Mouse (Mus musculus): ENCODE data around the gene Bmyc.
"Not testable (repeated sequence)": the region's sequence is repeated elsewhere in the genome, so short reads cannot be mapped to it uniquely, and the experiment has no call there.

Bmyc gene

GRCm38 (mm10) chr2:25706643-25707481 is at the start of gene Bmyc:
TSS of gene Bmyc (plus strand) at chr2:25706739.
- in situ Hi-C loops (cut with MboI), result no loop called here

GRCm38 (mm10) chr2:25657246-25657645 is 49.3 kb upstream of the Bmyc start:
- in situ Hi-C loops (cut with MboI), result no loop called here

- in situ Hi-C loops (cut with MboI), result no loop called here
Measured at GRCm38 (mm10) chr2:25657652-25658051, 48.9 kb upstream of the Bmyc start, which contains the start of gene Lcn5. TSS of gene Lcn5 (plus strand) at chr2:25657952.

- in situ Hi-C loops (cut with MboI), result no loop called here
Measured at GRCm38 (mm10) chr2:25660279-25660678, 46.3 kb upstream of the Bmyc start.

- in situ Hi-C loops (cut with MboI), result no loop called here
Measured at GRCm38 (mm10) chr2:25661245-25661970, 45.1 kb upstream of the Bmyc start.

GRCm38 (mm10) chr2:25663511-25663910 is 43.0 kb upstream of the Bmyc start:
- in situ Hi-C loops (cut with MboI), result no loop called here

- in situ Hi-C loops (cut with MboI), result no loop called here
Measured at GRCm38 (mm10) chr2:25664125-25664524, 42.4 kb upstream of the Bmyc start.

- in situ Hi-C loops (cut with MboI), result no loop called here
Measured at GRCm38 (mm10) chr2:25666516-25666915, 40.0 kb upstream of the Bmyc start.

- in situ Hi-C loops (cut with MboI), result no loop called here
Measured at GRCm38 (mm10) chr2:25676486-25676885, 30.1 kb upstream of the Bmyc start, which contains the start of gene Lcn6. TSS of gene Lcn6 (plus strand) at chr2:25676786.

- in situ Hi-C loops (cut with MboI), result no loop called here
Measured at GRCm38 (mm10) chr2:25679559-25679958, 27.0 kb upstream of the Bmyc start.

GRCm38 (mm10) chr2:25682426-25682825 is 24.1 kb upstream of the Bmyc start, which contains the start of gene Lcn10:
TSS of gene Lcn10 (plus strand) at chr2:25682726.
- in situ Hi-C loops (cut with MboI), result no loop called here

- in situ Hi-C loops (cut with MboI), result no loop called here
Measured at GRCm38 (mm10) chr2:25686941-25687340, 19.6 kb upstream of the Bmyc start.

- in situ Hi-C loops (cut with MboI), result no loop called here
Measured at GRCm38 (mm10) chr2:25694605-25695004, 11.9 kb upstream of the Bmyc start.

GRCm38 (mm10) chr2:25696951-25697350 is 9.6 kb upstream of the Bmyc start:
- in situ Hi-C loops (cut with MboI), result no loop called here

- in situ Hi-C loops (cut with MboI), result no loop called here
Measured at GRCm38 (mm10) chr2:25698696-25699095, 7.8 kb upstream of the Bmyc start.

- in situ Hi-C loops (cut with MboI), result not testable (repeated sequence)
Measured at GRCm38 (mm10) chr2:25699743-25700142, 6.8 kb upstream of the Bmyc start, which contains the start of gene Obp2a. TSS of gene Obp2a (plus strand) at chr2:25700043.

GRCm38 (mm10) chr2:25701001-25701400 is 5.5 kb upstream of the Bmyc start:
- in situ Hi-C loops (cut with MboI), result no loop called here

GRCm38 (mm10) chr2:25703706-25704105 is 2.8 kb upstream of the Bmyc start:
- in situ Hi-C loops (cut with MboI), result no loop called here

GRCm38 (mm10) chr2:25708121-25708520 is 1.6 kb downstream of the Bmyc start:
- in situ Hi-C loops (cut with MboI), result no loop called here

GRCm38 (mm10) chr2:25709056-25709455 is 2.5 kb downstream of the Bmyc start:
- in situ Hi-C loops (cut with MboI), result not testable (repeated sequence)

- in situ Hi-C loops (cut with MboI), result not testable (repeated sequence)
Measured at GRCm38 (mm10) chr2:25709791-25710190, 3.3 kb downstream of the Bmyc start.

- in situ Hi-C loops (cut with MboI), result not testable (repeated sequence)
Measured at GRCm38 (mm10) chr2:25711641-25712040, 5.1 kb downstream of the Bmyc start.

- in situ Hi-C loops (cut with MboI), result no loop called here
Measured at GRCm38 (mm10) chr2:25717222-25717621, 10.7 kb downstream of the Bmyc start.
